Mouse (Mus musculus) MEL (cell line): ENCODE data around the gene Prkcb. TPM values are rescaled to one million over a fixed set of nuclear protein-coding genes. Genes with fewer than 3 reads are reported as not detected.

Experiments
- DNase-seq: peaks from one replicate; pipeline ENCODE4 v3.0.0; 2011; ENCODE audit warnings: low read depth, low spot score
- H3K27ac ChIP-seq: 2 replicates; pipeline ENCODE4 v1.5.1; 2012; ENCODE audit warnings: low read depth, mild to moderate bottlenecking, control low read depth, low read length, moderate library complexity; ENCODE audit not compliant: control insufficient read depth
- H3K27me3 ChIP-seq, 2 experiments: fragments of 150-350 bp in 1 of 2; sonication (generic) in 1 of 2; 2 replicates each; pipeline ENCODE4 v1.6.1; 2012; ENCODE audit warnings: low read length in 2 of 2, mild to moderate bottlenecking in 2 of 2, improper control_type of control experiment in 1 of 2, moderate library complexity in 1 of 2; ENCODE audit not compliant: insufficient read depth in 2 of 2, control insufficient read depth in 1 of 2
- H3K36me3 ChIP-seq, 2 experiments: 2 replicates each; pipeline ENCODE4 v1.6.1; 2012 to 2014; ENCODE audit warnings: low read length in 2 of 2, improper control_type of control experiment in 1 of 2, inconsistent platforms in 1 of 2, mild to moderate bottlenecking in 1 of 2; ENCODE audit not compliant: insufficient read depth in 2 of 2, control insufficient read depth in 1 of 2
- H3K4me1 ChIP-seq, 2 experiments: fragments of 150-350 bp in 1 of 2; sonication (generic) in 1 of 2; 2 replicates each; pipeline ENCODE4 v1.6.1; 2012; ENCODE audit warnings: low read length in 2 of 2, improper control_type of control experiment in 1 of 2, mild to moderate bottlenecking in 1 of 2; ENCODE audit not compliant: insufficient read depth in 2 of 2, control insufficient read depth in 1 of 2
- H3K4me3 ChIP-seq, 2 experiments: fragments of 150-350 bp in 1 of 2; sonication (generic) in 1 of 2; 2 replicates each; pipeline ENCODE4 v1.5.1; 2012; ENCODE audit warnings: low read depth in 2 of 2, low read length in 2 of 2, mild to moderate bottlenecking in 2 of 2, moderate library complexity in 2 of 2, control low read depth in 1 of 2, improper control_type of control experiment in 1 of 2; ENCODE audit not compliant: control insufficient read depth in 1 of 2, insufficient read depth in 1 of 2
- H3K79me2 ChIP-seq: 2 replicates; pipeline ENCODE4 v1.6.1; 2012; ENCODE audit warnings: mild to moderate bottlenecking, low read length, moderate library complexity; ENCODE audit not compliant: control insufficient read depth, poor library complexity, insufficient read depth
- H3K9ac ChIP-seq: 2 replicates; pipeline ENCODE4 v1.6.1; 2012; ENCODE audit warnings: low read depth, mild to moderate bottlenecking, control low read depth, low read length, moderate library complexity; ENCODE audit not compliant: control insufficient read depth, poor library complexity, severe bottlenecking
- H3K9me3 ChIP-seq: fragments of 150-350 bp; sonication (generic); replicated peaks from 2 replicates; pipeline ENCODE4 v1.6.1; 2012; ENCODE audit warnings: mild to moderate bottlenecking, low read length, improper control_type of control experiment, moderate library complexity; ENCODE audit not compliant: insufficient read depth
- BHLHE40 ChIP-seq: IDR thresholded peaks from 2 replicates; pipeline ENCODE4 v1.6.1; 2012; ENCODE audit warnings: low read depth, mild to moderate bottlenecking, inconsistent platforms, low read length, improper control_type of control experiment, borderline replicate concordance
- E2F4 ChIP-seq: IDR thresholded peaks from 2 replicates; pipeline ENCODE4 v1.6.1; 2011; ENCODE audit warnings: low read depth, low read length, improper control_type of control experiment, borderline replicate concordance
- ETS1 ChIP-seq: IDR thresholded peaks from 2 replicates; pipeline ENCODE4 v1.6.1; 2012; ENCODE audit warnings: low read depth, mild to moderate bottlenecking, inconsistent platforms, low read length, improper control_type of control experiment, moderate library complexity
- MEF2A ChIP-seq: IDR thresholded peaks from 2 replicates; pipeline ENCODE4 v1.6.1; 2014; ENCODE audit warnings: low read depth, mild to moderate bottlenecking, inconsistent platforms, low read length, improper control_type of control experiment; ENCODE audit not compliant: poor library complexity, insufficient replicate concordance, severe bottlenecking; ENCODE audit errors: extremely low read depth
- MYB ChIP-seq: IDR thresholded peaks from 2 replicates; pipeline ENCODE4 v1.6.1; 2011; ENCODE audit warnings: mild to moderate bottlenecking, low read depth, low read length, improper control_type of control experiment
- NELFE ChIP-seq: IDR thresholded peaks from 2 replicates; pipeline ENCODE4 v1.6.1; 2011; ENCODE audit warnings: low read depth, low read length, improper control_type of control experiment
- NRF1 ChIP-seq: IDR thresholded peaks from 2 replicates; pipeline ENCODE4 v1.6.1; 2014; ENCODE audit warnings: low read depth, mild to moderate bottlenecking, inconsistent platforms, low read length, improper control_type of control experiment, moderate library complexity; ENCODE audit not compliant: poor library complexity, insufficient read depth, severe bottlenecking
- RAD21 ChIP-seq: IDR thresholded peaks from 2 replicates; pipeline ENCODE4 v1.6.1; 2011; ENCODE audit warnings: mild to moderate bottlenecking, low read depth, low read length, improper control_type of control experiment
- RCOR1 ChIP-seq: IDR thresholded peaks from 2 replicates; pipeline ENCODE4 v1.6.1; 2012; ENCODE audit warnings: low read depth, mild to moderate bottlenecking, inconsistent platforms, low read length, improper control_type of control experiment
- TAL1 ChIP-seq: IDR thresholded peaks from 2 replicates; pipeline ENCODE4 v1.6.1; 2012; ENCODE audit warnings: mild to moderate bottlenecking, inconsistent platforms, low read length, moderate library complexity, mixed read lengths
- TBP ChIP-seq: IDR thresholded peaks from 2 replicates; pipeline ENCODE4 v1.8.0; 2011; ENCODE audit warnings: low read depth, low read length, improper control_type of control experiment
- TCF12 ChIP-seq: IDR thresholded peaks from 2 replicates; pipeline ENCODE4 v1.6.1; 2014; ENCODE audit warnings: low read depth, mild to moderate bottlenecking, inconsistent platforms, low read length, improper control_type of control experiment, moderate library complexity
- USF1 ChIP-seq: IDR thresholded peaks from 2 replicates; pipeline ENCODE4 v1.6.1; 2014; ENCODE audit warnings: low read depth, mild to moderate bottlenecking, inconsistent platforms, low read length, improper control_type of control experiment, moderate library complexity
- USF2 ChIP-seq, 2 experiments: IDR thresholded peaks; 2 replicates each; pipeline ENCODE4 v1.6.1; 2011 to 2012; ENCODE audit warnings: improper control_type of control experiment in 2 of 2, low read length in 2 of 2, borderline replicate concordance in 1 of 2, inconsistent platforms in 1 of 2, low read depth in 1 of 2, mild to moderate bottlenecking in 1 of 2; ENCODE audit not compliant: insufficient read depth in 1 of 2
- ZC3H11A ChIP-seq: IDR thresholded peaks from 2 replicates; pipeline ENCODE4 v1.6.1; 2012; ENCODE audit warnings: low read depth, mild to moderate bottlenecking, inconsistent platforms, low read length, improper control_type of control experiment
- polyA plus RNA-seq, 2 experiments: library from polyadenylated mRNA; stranded (reverse) in 1 of 2; unstranded in 1 of 2; fragments of >175 nt in 1 of 2; fragments of >200 nt in 1 of 2; gene quantifications; 2 replicates each; pipeline versions ENCODE4 v1.2.1 to v1.2.4; 2012; ENCODE audit warnings: low replicate concordance in 2 of 2, low read depth in 1 of 2; ENCODE audit not compliant: insufficient read length in 2 of 2, insufficient read depth in 1 of 2, missing spikeins in 1 of 2
- total RNA-seq: library from RNA; depleted of rRNA; stranded (reverse); fragments of 300-350 nt; gene quantifications from 2 replicates; pipeline ENCODE4 v1.2.3, GENCODE M21; 2012

Prkcb gene
- total and polyA plus RNA-seq, 3 experiments: not detected

GRCm38 (mm10) chr7:122290771-122291170 is 2.2 kb downstream of the Prkcb start:
- H3K79me2 ChIP-seq: no peaks in the 10 kb centered on the region
- H3K9me3 ChIP-seq: no peaks in the 10 kb centered on the region
- TF ChIP-seq RCOR1: no peak
- no peak for TF ChIP-seq NELFE
- TF ChIP-seq USF1: no peak
- no peak for TF ChIP-seq TCF12
- TF ChIP-seq ETS1: no peak
- no peak for TF ChIP-seq NRF1
- no peak for TF ChIP-seq MEF2A
- no peak for TF ChIP-seq BHLHE40
- TF ChIP-seq ZC3H11A: no peak
- DNase-seq: no peak
- no peaks in the 10 kb centered on the region for H3K4me1 ChIP-seq
- no peaks in the 10 kb centered on the region for H3K27me3 ChIP-seq
- H3K9ac ChIP-seq: no peak overlapping the region
- no peak overlapping the region for H3K27ac ChIP-seq
- no peaks in the 10 kb centered on the region for H3K36me3 ChIP-seq
- H3K4me3 ChIP-seq: no peak overlapping the region

- Histone ChIP-seq H3K9ac (no peak overlapping the region), H3K9me3 (no peaks in the 10 kb centered on the region), H3K27me3 (no peaks in the 10 kb centered on the region), H3K36me3 (no peaks in the 10 kb centered on the region), H3K4me3 (no peak overlapping the region), H3K27ac (no peak overlapping the region), H3K79me2 (no peaks in the 10 kb centered on the region), H3K4me1 (no peaks in the 10 kb centered on the region)
- no peak for TF ChIP-seq TBP
- TF ChIP-seq MYB: no peak
- no peak for TF ChIP-seq E2F4
- no peak for TF ChIP-seq NRF1
- TF ChIP-seq ETS1: no peak
- DNase-seq: no peak
Observed at GRCm38 (mm10) chr7:122292151-122292550, 3.6 kb downstream of the Prkcb start.

GRCm38 (mm10) chr7:122294111-122294510 is 5.6 kb downstream of the Prkcb start:
- H3K27ac ChIP-seq: no peak overlapping the region
- no peaks in the 10 kb centered on the region for H3K27me3 ChIP-seq
- H3K4me3 ChIP-seq: no peak overlapping the region
- no peak for TF ChIP-seq NRF1
- no peak for TF ChIP-seq RAD21
- TF ChIP-seq TAL1: no peak
- TF ChIP-seq RCOR1: no peak
- no peak for TF ChIP-seq USF2 (IDR thresholded peaks at IDR 0.05; ENCODE audit: borderline replicate concordance in 1 of 2, insufficient read depth in 1 of 2, low read depth in 1 of 2, low read length in 2 of 2)
- H3K79me2 ChIP-seq: no peaks in the 10 kb centered on the region
- no peaks in the 10 kb centered on the region for H3K9me3 ChIP-seq
- H3K36me3 ChIP-seq: no peaks in the 10 kb centered on the region
- H3K4me1 ChIP-seq: no peaks in the 10 kb centered on the region
- DNase-seq: no peak
- no peak overlapping the region for H3K9ac ChIP-seq
